Mouse (Mus musculus): ENCODE measurements around the gene Mark2. TPM values are rescaled to one million over a fixed set of nuclear protein-coding genes. Genes with fewer than 3 reads are reported as not detected.

Mark2 gene
- polyA plus RNA-seq, 1 experiment: 38.5 TPM

- no peaks in the 10 kb centered on the region for H3K4me1 ChIP-seq (ENCODE audit: control insufficient read depth, insufficient read depth, low read length)
Observed at GRCm38 (mm10) chr19:7273486-7273885, 68.2 kb downstream of the Mark2 start.

GRCm38 (mm10) chr19:7269290-7270044, 72.2 kb downstream of the Mark2 start:
- 0 out of 2 replicates have a peak, but pooled peaks cover 3% of the 10 kb centered on the region for H3K4me1 ChIP-seq (ENCODE audit: control insufficient read depth, insufficient read depth, low read length)
- peak overlapping the region; percentile 74 for H3K4me3 ChIP-seq (ENCODE audit: insufficient read depth, low read length)
- TF ChIP-seq CTCF (IDR thresholded peaks at IDR 0.05; ENCODE audit: borderline replicate concordance, insufficient read depth, low read length): no peak
- no peak overlapping the region for H3K27ac ChIP-seq (ENCODE audit: insufficient read depth, low read length)

More at GRCm38 (mm10) chr19:7273486-7273885, 68.2 kb downstream of the Mark2 start:
- H3K4me3 ChIP-seq (ENCODE audit: insufficient read depth, low read length): no peak overlapping the region
- no peak for TF ChIP-seq CTCF (IDR thresholded peaks at IDR 0.05; ENCODE audit: borderline replicate concordance, insufficient read depth, low read length)
- TF ChIP-seq POLR2A (IDR thresholded peaks at IDR 0.05; ENCODE audit: low read depth, low read length): no peak
- H3K27ac ChIP-seq (ENCODE audit: insufficient read depth, low read length): no peak overlapping the region

- no peak for TF ChIP-seq POLR2A (IDR thresholded peaks at IDR 0.05; ENCODE audit: low read depth, low read length)
- TF ChIP-seq CTCF (IDR thresholded peaks at IDR 0.05; ENCODE audit: borderline replicate concordance, insufficient read depth, low read length): peak; percentile 77
- H3K27ac ChIP-seq (ENCODE audit: insufficient read depth, low read length): peak overlapping the region; percentile 78
- H3K4me3 ChIP-seq (ENCODE audit: insufficient read depth, low read length): peak overlapping the region; percentile 74
- 0 out of 2 replicates have a peak, but pooled peaks cover 3% of the 10 kb centered on the region for H3K4me1 ChIP-seq (ENCODE audit: control insufficient read depth, insufficient read depth, low read length)
Observed at GRCm38 (mm10) chr19:7268722-7269090, 73.0 kb downstream of the Mark2 start.

GRCm38 (mm10) chr19:7267781-7268721, 73.6 kb downstream of the Mark2 start:
- peak overlapping the region; percentile 74 for H3K4me3 ChIP-seq (ENCODE audit: insufficient read depth, low read length)
- TF ChIP-seq CTCF (IDR thresholded peaks at IDR 0.05; ENCODE audit: borderline replicate concordance, insufficient read depth, low read length): no peak
- TF ChIP-seq POLR2A (IDR thresholded peaks at IDR 0.05; ENCODE audit: low read depth, low read length): peak; percentile 76
- H3K27ac ChIP-seq (ENCODE audit: insufficient read depth, low read length): peak overlapping the region; percentile 78
- H3K4me1 ChIP-seq (ENCODE audit: control insufficient read depth, insufficient read depth, low read length): 0 out of 2 replicates have a peak, but pooled peaks cover 3% of the 10 kb centered on the region

- Histone ChIP-seq H3K27ac (ENCODE audit: insufficient read depth, low read length) (peak within 1 kb of the TSS; percentile 78), H3K4me3 (ENCODE audit: insufficient read depth, low read length) (peak within 1 kb of the TSS; percentile 0; the same call in 1 of the 2 replicates), H3K4me1 (ENCODE audit: control insufficient read depth, insufficient read depth, low read length) (0 out of 2 replicates have a peak, but pooled peaks cover 3% of the 10 kb centered on the region)
- TF ChIP-seq CTCF (IDR thresholded peaks at IDR 0.05; ENCODE audit: borderline replicate concordance, insufficient read depth, low read length): no peak
- peak; percentile 58; the same call in 1 of the 2 replicates for TF ChIP-seq POLR2A (IDR thresholded peaks at IDR 0.05; ENCODE audit: low read depth, low read length)
Observed at GRCm38 (mm10) chr19:7267091-7267741, 74.4 kb downstream of the Mark2 start, which contains the start of gene Rcor2. Gene Rcor2 (plus strand): TSS chr19:7267325.

GRCm38 (mm10) chr19:7266421-7266831, 75.2 kb downstream of the Mark2 start:
- Histone ChIP-seq H3K4me1 (ENCODE audit: control insufficient read depth, insufficient read depth, low read length) (0 out of 2 replicates have a peak, but pooled peaks cover 3% of the 10 kb centered on the region), H3K27ac (ENCODE audit: insufficient read depth, low read length) (no peak overlapping the region), H3K4me3 (ENCODE audit: insufficient read depth, low read length) (no peak overlapping the region)
- TF ChIP-seq POLR2A (IDR thresholded peaks at IDR 0.05; ENCODE audit: low read depth, low read length) (no peak), CTCF (IDR thresholded peaks at IDR 0.05; ENCODE audit: borderline replicate concordance, insufficient read depth, low read length) (no peak)

- H3K27ac ChIP-seq (ENCODE audit: insufficient read depth, low read length): no peak overlapping the region
- TF ChIP-seq CTCF (IDR thresholded peaks at IDR 0.05; ENCODE audit: borderline replicate concordance, insufficient read depth, low read length) (no peak), POLR2A (IDR thresholded peaks at IDR 0.05; ENCODE audit: low read depth, low read length) (no peak)
- H3K4me1 ChIP-seq (ENCODE audit: control insufficient read depth, insufficient read depth, low read length): 0 out of 2 replicates have a peak, but pooled peaks cover 3% of the 10 kb centered on the region
- no peak overlapping the region for H3K4me3 ChIP-seq (ENCODE audit: insufficient read depth, low read length)
Observed at GRCm38 (mm10) chr19:7265478-7266191, 76.0 kb downstream of the Mark2 start.

- H3K4me1 ChIP-seq (ENCODE audit: control insufficient read depth, insufficient read depth, low read length): 0 out of 2 replicates have a peak, but pooled peaks cover 3% of the 10 kb centered on the region
- no peak overlapping the region for H3K27ac ChIP-seq (ENCODE audit: insufficient read depth, low read length)
- no peak overlapping the region for H3K4me3 ChIP-seq (ENCODE audit: insufficient read depth, low read length)
- TF ChIP-seq CTCF (IDR thresholded peaks at IDR 0.05; ENCODE audit: borderline replicate concordance, insufficient read depth, low read length) (no peak), POLR2A (IDR thresholded peaks at IDR 0.05; ENCODE audit: low read depth, low read length) (no peak)
Observed at GRCm38 (mm10) chr19:7264766-7265331, 76.8 kb downstream of the Mark2 start.

All from embryonic fibroblast, embryonic 13.5 days (primary cell).